Mouse (Mus musculus): Measurements from ENCODE around the gene Rpap1.

Rpap1 gene

DNA sequence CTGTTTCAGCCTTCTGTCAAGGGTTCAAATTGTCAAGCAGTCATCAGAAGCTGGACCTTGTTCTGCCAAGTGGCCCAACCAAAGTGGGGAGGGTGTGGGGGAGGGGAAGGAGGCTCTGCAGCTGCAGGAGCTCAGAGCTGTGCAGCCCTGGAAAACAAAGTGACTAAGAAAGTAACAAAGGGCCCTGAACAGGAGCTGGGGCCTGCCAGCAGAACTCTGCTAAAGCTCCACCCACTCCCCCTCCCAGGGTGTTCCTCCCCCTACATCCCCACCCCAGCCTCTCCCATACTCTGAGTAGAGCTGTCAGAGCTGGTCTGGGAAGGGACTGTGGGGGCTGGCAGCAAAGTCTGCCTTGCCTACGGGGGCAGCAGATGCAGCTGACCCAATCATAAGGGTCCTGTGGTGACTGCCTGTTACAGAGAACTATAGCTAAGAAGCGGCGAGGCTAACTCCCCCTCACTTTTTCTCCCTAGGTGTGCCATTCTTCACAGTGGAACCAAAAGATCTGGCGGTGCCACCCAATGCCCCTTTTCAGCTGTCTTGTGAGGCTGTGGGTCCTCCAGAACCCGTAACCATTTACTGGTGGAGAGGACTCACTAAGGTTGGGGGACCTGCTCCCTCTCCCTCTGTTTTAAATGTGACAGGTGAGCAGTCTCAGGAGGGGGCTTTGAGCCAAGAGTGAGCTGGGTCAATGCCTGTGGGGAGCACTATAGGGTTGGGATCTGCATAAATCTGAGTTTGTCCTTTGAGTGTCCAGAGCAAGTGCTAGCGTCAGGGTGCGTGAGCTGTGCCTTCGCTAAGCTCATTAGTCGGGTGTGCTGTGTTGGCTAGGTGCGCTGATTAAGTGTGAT lies 15.7 kb upstream of the Rpap1 start:
- TF ChIP-seq NANOG (IDR thresholded peaks at IDR 0.05; ENCODE audit: borderline replicate concordance, low read length), result no peak
- TF ChIP-seq CTCF (conservative IDR thresholded peaks at IDR 0.05; ENCODE audit: low read length), result no peak
- TF ChIP-seq POU5F1 (IDR thresholded peaks at IDR 0.05; ENCODE audit: borderline replicate concordance, low read length), result no peak
- peaks cover 66% of the 10 kb centered on the region for H3K36me3 ChIP-seq (ENCODE audit: insufficient read depth, low read length)
- no peaks in the 10 kb centered on the region for H3K27me3 ChIP-seq (ENCODE audit: insufficient read depth, low read length)
- H3K4me3 ChIP-seq (replicated peaks; ENCODE audit: low read length), result peak overlapping the region; percentile 68
- no peaks in the 10 kb centered on the region for H3K9me3 ChIP-seq (ENCODE audit: low read length)
- peaks cover 86% of the 10 kb centered on the region for H3K4me1 ChIP-seq (replicated peaks; ENCODE audit: low read depth, low read length)

GRCm38 (mm10) chr2:119800876-119801846 lies 13.8 kb upstream of the Rpap1 start:
- TF ChIP-seq NANOG (IDR thresholded peaks at IDR 0.05; ENCODE audit: borderline replicate concordance, low read length) (no peak), CTCF (conservative IDR thresholded peaks at IDR 0.05; ENCODE audit: low read length) (no peak), POU5F1 (IDR thresholded peaks at IDR 0.05; ENCODE audit: borderline replicate concordance, low read length) (no peak)
- no peaks in the 10 kb centered on the region for H3K9me3 ChIP-seq (ENCODE audit: low read length)
- H3K4me1 ChIP-seq (replicated peaks; ENCODE audit: low read depth, low read length), result peaks cover 86% of the 10 kb centered on the region
- no peaks in the 10 kb centered on the region for H3K27me3 ChIP-seq (ENCODE audit: insufficient read depth, low read length)
- peaks cover 48% of the 10 kb centered on the region for H3K36me3 ChIP-seq (ENCODE audit: insufficient read depth, low read length)
- H3K4me3 ChIP-seq (replicated peaks; ENCODE audit: low read length), result peak overlapping the region; percentile 90

DNA sequence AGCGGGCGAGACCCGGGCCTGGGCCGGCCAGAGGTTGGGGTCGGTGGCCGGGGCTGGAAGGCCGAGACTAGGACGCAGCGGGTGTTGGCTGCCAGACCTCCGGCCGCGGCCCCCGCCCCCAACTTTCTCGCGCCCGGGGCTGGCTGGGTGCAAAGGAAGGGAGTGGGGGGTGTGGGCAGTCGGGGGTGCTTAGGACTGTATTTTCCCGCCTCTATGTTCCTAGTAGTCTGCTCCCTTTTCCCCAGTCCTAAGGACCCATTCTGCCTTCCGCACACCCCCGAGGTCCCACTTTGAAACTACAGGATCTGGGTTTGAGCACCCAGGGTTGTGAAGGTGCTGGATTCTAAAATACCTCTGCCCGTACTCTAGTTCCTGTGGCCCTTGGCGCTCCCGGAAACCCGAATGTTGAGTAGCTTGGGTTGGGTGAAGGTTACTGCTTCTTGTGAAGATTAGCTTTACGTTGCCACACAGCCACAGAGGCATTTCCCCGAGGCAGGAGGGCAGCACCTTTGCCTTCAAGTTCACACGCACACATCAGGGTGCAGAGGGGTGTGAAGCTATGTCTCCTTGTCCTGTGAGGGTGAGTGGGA lies 12.7 kb upstream of the Rpap1 start:
- TF ChIP-seq CTCF (conservative IDR thresholded peaks at IDR 0.05; ENCODE audit: low read length) (no peak), POU5F1 (IDR thresholded peaks at IDR 0.05; ENCODE audit: borderline replicate concordance, low read length) (no peak), NANOG (IDR thresholded peaks at IDR 0.05; ENCODE audit: borderline replicate concordance, low read length) (no peak)
- no peaks in the 10 kb centered on the region for H3K9me3 ChIP-seq (ENCODE audit: low read length)
- no peaks in the 10 kb centered on the region for H3K27me3 ChIP-seq (ENCODE audit: insufficient read depth, low read length)

DNA sequence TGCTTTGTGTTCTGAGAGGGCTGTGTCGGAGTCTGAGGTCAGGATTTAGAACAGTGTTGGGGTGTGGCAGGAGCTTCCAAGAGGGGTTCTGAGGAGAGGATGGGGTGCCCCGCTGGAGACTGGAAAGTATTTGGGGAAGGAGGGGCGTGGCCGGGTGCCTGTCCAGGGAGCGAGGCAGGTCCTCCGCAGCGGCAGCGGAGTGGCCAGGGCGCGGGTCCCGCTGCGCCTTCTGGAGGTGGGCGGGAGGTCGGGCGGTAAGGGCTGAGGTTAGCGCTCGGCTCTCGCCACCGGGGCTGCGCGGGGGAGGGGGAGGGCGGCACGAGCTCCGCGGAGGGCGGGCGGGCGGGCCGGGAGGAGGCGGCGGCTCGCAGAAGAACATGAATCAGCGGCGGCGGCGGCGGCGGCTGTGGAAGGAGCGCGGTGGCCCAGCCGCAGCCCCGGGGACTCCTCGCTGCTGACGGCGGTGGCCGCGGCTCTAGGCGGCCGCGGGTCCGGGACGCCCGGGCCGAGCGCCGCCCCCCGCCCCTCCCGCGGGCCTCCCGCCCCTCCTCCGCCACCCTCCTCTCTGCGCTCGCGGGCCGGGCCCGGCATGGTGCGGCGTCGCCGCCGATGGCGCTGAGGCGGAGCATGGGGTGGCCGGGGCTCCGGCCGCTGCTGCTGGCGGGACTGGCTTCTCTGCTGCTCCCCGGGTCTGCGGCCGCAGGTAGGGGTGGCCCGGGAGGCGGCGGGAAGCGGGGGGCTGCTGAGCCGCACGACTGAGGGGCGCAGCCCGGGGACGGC lies 12.0 kb upstream of the Rpap1 start:
- TF ChIP-seq NANOG (IDR thresholded peaks at IDR 0.05; ENCODE audit: borderline replicate concordance, low read length) (no peak), CTCF (conservative IDR thresholded peaks at IDR 0.05; ENCODE audit: low read length) (no peak), POU5F1 (IDR thresholded peaks at IDR 0.05; ENCODE audit: borderline replicate concordance, low read length) (no peak)

More for the DNA sequence above, 12.7 kb upstream of the Rpap1 start:
- Histone ChIP-seq H3K4me3 (replicated peaks; ENCODE audit: low read length) (peak overlapping the region; percentile 90), H3K36me3 (ENCODE audit: insufficient read depth, low read length) (peaks cover 37% of the 10 kb centered on the region), H3K4me1 (replicated peaks; ENCODE audit: low read depth, low read length) (peaks cover 76% of the 10 kb centered on the region)

DNA sequence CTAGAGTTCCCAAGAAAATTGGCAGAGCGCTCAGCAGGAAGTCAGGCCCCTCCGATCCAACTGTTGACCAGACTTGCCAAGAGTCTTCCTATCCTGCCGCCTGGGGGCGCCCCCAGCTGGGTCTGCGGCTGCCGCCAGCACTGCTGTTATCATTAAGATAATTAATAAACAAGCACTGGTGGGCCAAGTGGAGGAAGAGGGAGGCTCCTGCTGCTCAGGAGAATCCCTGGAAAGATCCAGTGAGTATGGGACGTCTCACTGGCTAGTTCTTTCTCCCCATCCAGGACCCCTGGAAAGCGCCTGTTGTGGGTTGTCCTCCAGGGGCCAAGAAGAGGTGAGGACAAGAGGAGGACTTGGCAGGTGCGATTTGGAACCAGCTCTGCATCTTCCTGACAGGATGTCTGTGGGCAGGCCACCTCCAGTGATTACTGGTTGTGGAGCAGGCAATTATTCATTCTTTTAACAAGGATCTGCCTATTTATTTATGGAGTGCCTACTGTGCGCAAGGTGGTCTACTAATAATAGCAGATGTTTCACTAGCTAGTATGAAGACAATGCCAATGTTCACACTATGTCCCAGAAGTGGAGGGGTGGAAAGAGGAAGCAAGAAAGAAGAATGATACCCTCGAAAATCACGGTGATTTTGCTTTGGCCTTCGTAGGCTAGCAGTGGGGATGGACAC lies 11.1 kb upstream of the Rpap1 start:
- H3K4me1 ChIP-seq (replicated peaks; ENCODE audit: low read depth, low read length), result peaks cover 63% of the 10 kb centered on the region
- TF ChIP-seq CTCF (conservative IDR thresholded peaks at IDR 0.05; ENCODE audit: low read length) (peak; percentile 44), NANOG (IDR thresholded peaks at IDR 0.05; ENCODE audit: borderline replicate concordance, low read length) (no peak), POU5F1 (IDR thresholded peaks at IDR 0.05; ENCODE audit: borderline replicate concordance, low read length) (no peak)
- no peaks in the 10 kb centered on the region for H3K27me3 ChIP-seq (ENCODE audit: insufficient read depth, low read length)
- H3K36me3 ChIP-seq (ENCODE audit: insufficient read depth, low read length), result peaks cover 21% of the 10 kb centered on the region
- peak overlapping the region; percentile 90 for H3K4me3 ChIP-seq (replicated peaks; ENCODE audit: low read length)
- no peaks in the 10 kb centered on the region for H3K9me3 ChIP-seq (ENCODE audit: low read length)

More for the DNA sequence above, 12.0 kb upstream of the Rpap1 start:
- peaks cover 31% of the 10 kb centered on the region for H3K36me3 ChIP-seq (ENCODE audit: insufficient read depth, low read length)
- no peaks in the 10 kb centered on the region for H3K27me3 ChIP-seq (ENCODE audit: insufficient read depth, low read length)
- H3K4me1 ChIP-seq (replicated peaks; ENCODE audit: low read depth, low read length), result peaks cover 72% of the 10 kb centered on the region
- H3K4me3 ChIP-seq (replicated peaks; ENCODE audit: low read length), result peak overlapping the region; percentile 90
- no peaks in the 10 kb centered on the region for H3K9me3 ChIP-seq (ENCODE audit: low read length)

DNA sequence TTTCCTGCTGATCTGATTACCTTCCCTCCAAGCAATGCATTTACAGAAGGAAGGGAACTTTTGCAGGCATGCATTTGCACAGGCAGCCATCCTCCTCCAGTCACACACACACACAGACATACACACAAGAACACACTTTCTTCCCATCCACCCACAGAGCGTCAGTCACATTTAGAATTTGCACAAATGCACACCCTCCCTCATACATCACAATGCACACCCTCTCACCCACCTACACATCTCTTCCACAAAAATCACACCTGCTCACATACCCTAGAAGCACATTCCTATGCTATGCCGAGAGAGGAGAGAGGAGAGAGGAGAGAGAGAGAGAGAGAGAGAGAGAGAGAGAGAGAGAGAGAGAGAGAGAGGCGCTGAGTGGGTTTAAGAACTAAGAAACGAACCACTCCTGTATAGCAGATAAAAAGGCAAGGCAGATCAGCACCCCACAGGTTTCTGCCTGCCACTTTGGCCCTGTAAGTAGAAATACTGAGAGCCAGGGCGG lies 10.0 kb upstream of the Rpap1 start, which contains the start of gene Tyro3:
Gene Tyro3 (plus strand): TSS at position 455 of the 505 bp plus-strand sequence.
- peaks cover 13% of the 10 kb centered on the region for H3K36me3 ChIP-seq (ENCODE audit: insufficient read depth, low read length)
- peaks cover 53% of the 10 kb centered on the region for H3K4me1 ChIP-seq (replicated peaks; ENCODE audit: low read depth, low read length)
- H3K9me3 ChIP-seq (ENCODE audit: low read length), result no peaks in the 10 kb centered on the region
- TF ChIP-seq POU5F1 (IDR thresholded peaks at IDR 0.05; ENCODE audit: borderline replicate concordance, low read length), result no peak
- no peak for TF ChIP-seq CTCF (conservative IDR thresholded peaks at IDR 0.05; ENCODE audit: low read length)
- TF ChIP-seq NANOG (IDR thresholded peaks at IDR 0.05; ENCODE audit: borderline replicate concordance, low read length), result no peak
- no peaks in the 10 kb centered on the region for H3K27me3 ChIP-seq (ENCODE audit: insufficient read depth, low read length)
- peak within 1 kb of the TSS; percentile 90 for H3K4me3 ChIP-seq (replicated peaks; ENCODE audit: low read length)

- Histone ChIP-seq H3K9me3 (ENCODE audit: low read length) (no peaks in the 10 kb centered on the region), H3K4me3 (replicated peaks; ENCODE audit: low read length) (0 out of 2 replicates have a peak overlapping the region, but pooled peaks have one; percentile 5), H3K36me3 (ENCODE audit: insufficient read depth, low read length) (peaks cover 7% of the 10 kb centered on the region), H3K4me1 (replicated peaks; ENCODE audit: low read depth, low read length) (peaks cover 49% of the 10 kb centered on the region), H3K27me3 (ENCODE audit: insufficient read depth, low read length) (no peaks in the 10 kb centered on the region)
- no peak for TF ChIP-seq NANOG (IDR thresholded peaks at IDR 0.05; ENCODE audit: borderline replicate concordance, low read length)
- no peak for TF ChIP-seq CTCF (conservative IDR thresholded peaks at IDR 0.05; ENCODE audit: low read length)
- TF ChIP-seq POU5F1 (IDR thresholded peaks at IDR 0.05; ENCODE audit: borderline replicate concordance, low read length), result no peak
Measured at GRCm38 (mm10) chr2:119789996-119790395, 2.7 kb upstream of the Rpap1 start.

All from E14TG2a.4 (cell line).